Mouse (Mus musculus): ENCODE results near the gene 1700008O03Rik. TPM values are rescaled to one million over a fixed set of nuclear protein-coding genes. Genes with fewer than 3 reads are reported as not detected.
A peak's percentile ranks its signal among the peaks of the same experiment; 100 is the strongest.

1700008O03Rik gene
- polyA plus RNA-seq, 1 experiment from 2014 or later: 1.1 TPM

DNA sequence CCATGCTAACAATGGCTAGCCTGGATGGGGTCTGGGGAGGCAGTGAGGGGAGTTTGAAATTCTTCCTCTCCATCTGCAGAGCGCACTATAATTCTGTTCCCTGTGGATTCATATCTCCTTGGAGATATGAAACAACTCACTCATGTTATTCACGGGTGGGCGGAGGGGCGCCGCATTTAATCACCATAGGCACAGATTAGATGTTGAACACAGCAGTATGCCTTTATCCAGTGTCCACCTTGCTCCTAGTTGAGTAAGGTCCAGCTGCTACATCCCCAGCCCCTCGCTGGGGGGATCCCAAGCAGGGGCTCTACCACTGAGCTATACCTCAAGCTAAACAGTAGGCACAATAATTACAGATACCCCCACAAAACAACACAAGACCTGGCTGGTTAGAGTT is 30.2 kb downstream of the 1700008O03Rik start:
- peaks cover 24% of the 10 kb centered on the region for H3K4me1 ChIP-seq (ENCODE audit: control insufficient read depth, insufficient read depth, low read length)

GRCm38 (mm10) chr7:44353601-44354340 is 31.8 kb downstream of the 1700008O03Rik start:
- H3K27ac ChIP-seq (ENCODE audit: low read depth, low read length): no peak overlapping the region
- DNase-seq (ENCODE audit: low spot score): peak; percentile 35
- peaks cover 83% of the 10 kb centered on the region for H3K27me3 ChIP-seq (ENCODE audit: control insufficient read depth, insufficient read depth, low read length)
- 2% methylated on average over 32 of the region's 35 CpGs for whole genome bisulfite sequencing
- 0 out of 2 replicates have a peak overlapping the region, but pooled peaks have one; percentile 12 for H3K4me3 ChIP-seq (ENCODE audit: low read depth, low read length)
- H3K4me1 ChIP-seq (ENCODE audit: control insufficient read depth, insufficient read depth, low read length): peaks cover 23% of the 10 kb centered on the region
- no peak for ATAC-seq (ENCODE audit: insufficient read depth, low FRiP score, low TSS enrichment)
- H3K9ac ChIP-seq (ENCODE audit: low read length): no peak overlapping the region
- H3K9me3 ChIP-seq (ENCODE audit: control insufficient read depth, low read length): no peaks in the 10 kb centered on the region
- H3K36me3 ChIP-seq (ENCODE audit: control insufficient read depth, insufficient read depth, low read length): no peaks in the 10 kb centered on the region
- H3K4me2 ChIP-seq (ENCODE audit: low read depth): peak overlapping the region; percentile 31; the same call in 1 of the 2 replicates

More for the DNA sequence above, 30.2 kb downstream of the 1700008O03Rik start:
- no peak for ATAC-seq (ENCODE audit: insufficient read depth, low FRiP score, low TSS enrichment)
- no peak overlapping the region for H3K9ac ChIP-seq (ENCODE audit: low read length)
- no peaks in the 10 kb centered on the region for H3K9me3 ChIP-seq (ENCODE audit: control insufficient read depth, low read length)
- H3K36me3 ChIP-seq (ENCODE audit: control insufficient read depth, insufficient read depth, low read length): no peaks in the 10 kb centered on the region
- WGBS: 67% methylated on average over 6 of the region's 6 CpGs
- H3K27me3 ChIP-seq (ENCODE audit: control insufficient read depth, insufficient read depth, low read length): peaks cover 78% of the 10 kb centered on the region
- no peak for DNase-seq (ENCODE audit: low spot score)
- no peak overlapping the region for H3K4me3 ChIP-seq (ENCODE audit: low read depth, low read length)
- no peak overlapping the region for H3K27ac ChIP-seq (ENCODE audit: low read depth, low read length)
- H3K4me2 ChIP-seq (ENCODE audit: low read depth): no peak overlapping the region

DNA sequence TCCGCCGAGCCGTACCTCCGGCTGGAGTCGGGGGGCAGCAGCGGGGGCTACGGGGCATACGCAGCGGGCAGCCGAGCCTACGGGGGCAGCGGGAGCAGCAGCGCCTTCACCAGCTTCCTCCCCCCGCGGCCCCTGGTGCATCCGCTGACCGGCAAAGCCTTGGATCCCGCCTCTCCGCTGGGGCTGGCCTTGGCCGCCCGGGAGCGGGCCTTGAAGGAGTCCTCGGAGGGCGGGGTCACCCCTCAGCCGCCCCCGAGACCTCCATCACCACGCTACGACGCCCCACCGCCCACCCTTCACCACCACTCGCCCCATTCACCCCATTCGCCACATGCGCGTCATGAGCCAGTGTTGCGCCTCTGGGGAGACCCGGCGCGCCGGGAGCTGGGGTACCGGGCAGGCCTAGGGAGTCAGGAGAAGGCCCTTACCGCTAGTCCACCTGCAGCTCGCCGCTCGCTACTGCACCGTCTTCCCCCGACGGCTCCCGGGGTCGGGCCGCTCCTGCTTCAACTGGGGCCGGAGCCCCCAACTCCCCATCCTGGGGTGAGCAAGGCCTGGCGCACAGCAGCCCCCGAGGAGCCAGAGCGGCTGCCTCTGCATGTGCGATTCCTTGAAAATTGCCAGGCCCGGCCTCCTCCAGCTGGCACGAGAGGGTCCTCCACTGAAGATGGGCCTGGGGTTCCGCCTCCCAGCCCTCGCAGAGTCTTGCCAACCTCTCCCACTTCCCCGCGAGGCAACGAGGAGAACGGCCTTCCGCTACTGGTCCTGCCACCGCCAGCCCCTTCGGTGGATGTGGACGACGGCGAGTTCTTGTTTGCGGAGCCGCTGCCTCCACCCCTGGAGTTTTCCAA is 32.6 kb downstream of the 1700008O03Rik start:
- ATAC-seq (ENCODE audit: insufficient read depth, low FRiP score, low TSS enrichment): no peak
- 3% methylated on average over 68 of the region's 71 CpGs for WGBS
- no peak overlapping the region for H3K4me2 ChIP-seq (ENCODE audit: low read depth)
- H3K27ac ChIP-seq (ENCODE audit: low read depth, low read length): no peak overlapping the region
- H3K4me3 ChIP-seq (ENCODE audit: low read depth, low read length): peak overlapping the region; percentile 12; the same call in 1 of the 2 replicates
- DNase-seq (ENCODE audit: low spot score): no peak
- H3K27me3 ChIP-seq (ENCODE audit: control insufficient read depth, insufficient read depth, low read length): peaks cover 80% of the 10 kb centered on the region
- H3K36me3 ChIP-seq (ENCODE audit: control insufficient read depth, insufficient read depth, low read length): no peaks in the 10 kb centered on the region
- no peak overlapping the region; the same call in 1 of the 2 replicates for H3K9ac ChIP-seq (ENCODE audit: low read length)
- H3K9me3 ChIP-seq (ENCODE audit: control insufficient read depth, low read length): no peaks in the 10 kb centered on the region
- H3K4me1 ChIP-seq (ENCODE audit: control insufficient read depth, insufficient read depth, low read length): peaks cover 20% of the 10 kb centered on the region

- peaks cover 17% of the 10 kb centered on the region for H3K4me1 ChIP-seq (ENCODE audit: control insufficient read depth, insufficient read depth, low read length)
- DNase-seq (ENCODE audit: low spot score) (no peak), ATAC-seq (ENCODE audit: insufficient read depth, low FRiP score, low TSS enrichment) (peak; percentile 43; the same call in 1 of the 2 replicates)
- H3K9me3 ChIP-seq (ENCODE audit: control insufficient read depth, low read length): no peaks in the 10 kb centered on the region
- peak overlapping the region; percentile 10; the same call in 1 of the 2 replicates for H3K4me3 ChIP-seq (ENCODE audit: low read depth, low read length)
- no peaks in the 10 kb centered on the region for H3K36me3 ChIP-seq (ENCODE audit: control insufficient read depth, insufficient read depth, low read length)
- 3% methylated on average over 69 of the region's 71 CpGs for WGBS
- no peak overlapping the region for H3K4me2 ChIP-seq (ENCODE audit: low read depth)
- H3K27ac ChIP-seq (ENCODE audit: low read depth, low read length): no peak overlapping the region
- peaks cover 76% of the 10 kb centered on the region for H3K27me3 ChIP-seq (ENCODE audit: control insufficient read depth, insufficient read depth, low read length)
- H3K9ac ChIP-seq (ENCODE audit: low read length): no peak overlapping the region
Observed at GRCm38 (mm10) chr7:44351881-44352749, 33.5 kb downstream of the 1700008O03Rik start.

GRCm38 (mm10) chr7:44350957-44351711 is 34.5 kb downstream of the 1700008O03Rik start:
- ATAC-seq (ENCODE audit: insufficient read depth, low FRiP score, low TSS enrichment) (peak; percentile 39; the same call in 1 of the 2 replicates), DNase-seq (ENCODE audit: low spot score) (peak; percentile 85)
- Histone ChIP-seq H3K9ac (ENCODE audit: low read length) (peak overlapping the region; percentile 35), H3K9me3 (ENCODE audit: control insufficient read depth, low read length) (no peaks in the 10 kb centered on the region), H3K4me2 (ENCODE audit: low read depth) (peak overlapping the region; percentile 33), H3K4me3 (ENCODE audit: low read depth, low read length) (peak overlapping the region; percentile 16; the same call in 1 of the 2 replicates), H3K4me1 (ENCODE audit: control insufficient read depth, insufficient read depth, low read length) (peaks cover 11% of the 10 kb centered on the region), H3K27me3 (ENCODE audit: control insufficient read depth, insufficient read depth, low read length) (peaks cover 67% of the 10 kb centered on the region), H3K36me3 (ENCODE audit: control insufficient read depth, insufficient read depth, low read length) (no peaks in the 10 kb centered on the region), H3K27ac (ENCODE audit: low read depth, low read length) (no peak overlapping the region)
- WGBS: 3% methylated on average over 25 of the region's 25 CpGs

- H3K27me3 ChIP-seq (ENCODE audit: control insufficient read depth, insufficient read depth, low read length): peaks cover 48% of the 10 kb centered on the region
- no peak overlapping the region for H3K4me3 ChIP-seq (ENCODE audit: low read depth, low read length)
- no peaks in the 10 kb centered on the region for H3K9me3 ChIP-seq (ENCODE audit: control insufficient read depth, low read length)
- no peak overlapping the region for H3K27ac ChIP-seq (ENCODE audit: low read depth, low read length)
- no peak for DNase-seq (ENCODE audit: low spot score)
- peaks cover 11% of the 10 kb centered on the region for H3K4me1 ChIP-seq (ENCODE audit: control insufficient read depth, insufficient read depth, low read length)
- no peaks in the 10 kb centered on the region for H3K36me3 ChIP-seq (ENCODE audit: control insufficient read depth, insufficient read depth, low read length)
- ATAC-seq (ENCODE audit: insufficient read depth, low FRiP score, low TSS enrichment): no peak
- no peak overlapping the region for H3K9ac ChIP-seq (ENCODE audit: low read length)
- 18% methylated on average over 3 of the region's 3 CpGs for WGBS
- H3K4me2 ChIP-seq (ENCODE audit: low read depth): no peak overlapping the region
Observed at GRCm38 (mm10) chr7:44349043-44349442, 36.6 kb downstream of the 1700008O03Rik start.

GRCm38 (mm10) chr7:44344622-44345021 is 41.0 kb downstream of the 1700008O03Rik start:
- no peak overlapping the region for H3K27ac ChIP-seq (ENCODE audit: low read depth, low read length)
- 75% methylated on average over 12 of the region's 12 CpGs for WGBS
- no peak for ATAC-seq (ENCODE audit: insufficient read depth, low FRiP score, low TSS enrichment)

More at GRCm38 (mm10) chr7:44344622-44345021, 41.0 kb downstream of the 1700008O03Rik start:
- Histone ChIP-seq H3K4me3 (ENCODE audit: low read depth, low read length) (no peak overlapping the region), H3K4me2 (ENCODE audit: low read depth) (no peak overlapping the region), H3K9ac (ENCODE audit: low read length) (no peak overlapping the region; the same call in 1 of the 2 replicates), H3K27me3 (ENCODE audit: control insufficient read depth, insufficient read depth, low read length) (peaks cover 10% of the 10 kb centered on the region), H3K9me3 (ENCODE audit: control insufficient read depth, low read length) (no peaks in the 10 kb centered on the region), H3K4me1 (ENCODE audit: control insufficient read depth, insufficient read depth, low read length) (no peaks in the 10 kb centered on the region), H3K36me3 (ENCODE audit: control insufficient read depth, insufficient read depth, low read length) (no peaks in the 10 kb centered on the region)
- DNase-seq (ENCODE audit: low spot score): no peak
